Mouse (Mus musculus): ENCODE results near the gene Acp6. TPM values are rescaled to one million over a fixed set of nuclear protein-coding genes. Genes with fewer than 3 reads are reported as not detected.
A peak's percentile ranks its signal among the peaks of the same experiment; 100 is the strongest.
"Not testable (repeated sequence)": the region's sequence is repeated elsewhere in the genome, so short reads cannot be mapped to it uniquely, and the experiment has no call there.

The Acp6 gene
- polyA plus RNA-seq (2015; fragmentation: Nextera tagmentation; extraction: Ambion mirVana): 37.2 and 40.4 TPM in 2 replicates

GRCm38 (mm10) chr3:97158611-97159508 is at the start of gene Acp6:
Gene Acp6 (plus strand): TSS chr3:97158777.
- Histone ChIP-seq H3K4me2 (replicated peaks; ENCODE audit: low read depth, low read length) (peak within 1 kb of the TSS; percentile 91), H3K4me1 (ENCODE audit: insufficient read depth, low read depth, low read length) (peaks cover 9% of the 10 kb centered on the region; the same call in 1 of the 2 replicates), H3K27me3 (replicated peaks; ENCODE audit: insufficient read depth, low read length) (no peaks in the 10 kb centered on the region), H3K36me3 (ENCODE audit: insufficient read depth, low read length) (no peaks in the 10 kb centered on the region), H3K9me3 (ENCODE audit: low read length) (no peaks in the 10 kb centered on the region), H3K27ac (ENCODE audit: low read length) (peak within 1 kb of the TSS; percentile 84), H3K4me3 (ENCODE audit: low read depth, low read length) (peak within 1 kb of the TSS; percentile 73), H3K9ac (replicated peaks; ENCODE audit: low read depth) (peak within 1 kb of the TSS; percentile 55)
- DNase-seq (ENCODE audit: low spot score) (peak; percentile 96), ATAC-seq (peak; percentile 97)
- no peak for TF ChIP-seq EP300 (IDR thresholded peaks at IDR 0.05)
- no peak for TF ChIP-seq CTCF (IDR thresholded peaks at IDR 0.05)
- WGBS: under 1% methylated on average over 54 of the region's 54 CpGs

- no peak overlapping the region for H3K4me3 ChIP-seq (ENCODE audit: low read depth, low read length)
- TF ChIP-seq EP300 (IDR thresholded peaks at IDR 0.05) (no peak), CTCF (IDR thresholded peaks at IDR 0.05) (no peak)
- no peak for DNase-seq (ENCODE audit: low spot score)
- no peaks in the 10 kb centered on the region for H3K9me3 ChIP-seq (ENCODE audit: low read length)
- H3K27ac ChIP-seq (ENCODE audit: low read length): no peak overlapping the region
- ATAC-seq: no peak
- H3K4me1 ChIP-seq (ENCODE audit: insufficient read depth, low read depth, low read length): no peaks in the 10 kb centered on the region
- H3K27me3 ChIP-seq (replicated peaks; ENCODE audit: insufficient read depth, low read length): no peaks in the 10 kb centered on the region
- H3K4me2 ChIP-seq (replicated peaks; ENCODE audit: low read depth, low read length): no peak overlapping the region
- no peak overlapping the region for H3K9ac ChIP-seq (replicated peaks; ENCODE audit: low read depth)
- 79% methylated on average over 6 of the region's 6 CpGs for WGBS
- no peaks in the 10 kb centered on the region for H3K36me3 ChIP-seq (ENCODE audit: insufficient read depth, low read length)
Measured at GRCm38 (mm10) chr3:97117511-97117910, 41.1 kb upstream of the Acp6 start.

- TF ChIP-seq EP300 (IDR thresholded peaks at IDR 0.05): no peak
- TF ChIP-seq CTCF (IDR thresholded peaks at IDR 0.05): peak; percentile 37
- DNase-seq (ENCODE audit: low spot score): no peak
- H3K4me1 ChIP-seq (ENCODE audit: insufficient read depth, low read depth, low read length): no peaks in the 10 kb centered on the region
- H3K9me3 ChIP-seq (ENCODE audit: low read length): no peaks in the 10 kb centered on the region
- WGBS: 58% methylated on average over 12 of the region's 12 CpGs
- H3K4me3 ChIP-seq (ENCODE audit: low read depth, low read length): no peak overlapping the region
- H3K9ac ChIP-seq (replicated peaks; ENCODE audit: low read depth): no peak overlapping the region
- H3K4me2 ChIP-seq (replicated peaks; ENCODE audit: low read depth, low read length): no peak overlapping the region
- H3K36me3 ChIP-seq (ENCODE audit: insufficient read depth, low read length): no peaks in the 10 kb centered on the region
- no peaks in the 10 kb centered on the region for H3K27me3 ChIP-seq (replicated peaks; ENCODE audit: insufficient read depth, low read length)
- H3K27ac ChIP-seq (ENCODE audit: low read length): no peak overlapping the region
- ATAC-seq: no peak
Measured at GRCm38 (mm10) chr3:97118313-97118712, 40.3 kb upstream of the Acp6 start.

- Histone ChIP-seq H3K36me3 (ENCODE audit: insufficient read depth, low read length) (no peaks in the 10 kb centered on the region), H3K4me2 (replicated peaks; ENCODE audit: low read depth, low read length) (no peak overlapping the region), H3K27ac (ENCODE audit: low read length) (no peak overlapping the region), H3K4me3 (ENCODE audit: low read depth, low read length) (no peak overlapping the region), H3K4me1 (ENCODE audit: insufficient read depth, low read depth, low read length) (no peaks in the 10 kb centered on the region), H3K9me3 (ENCODE audit: low read length) (no peaks in the 10 kb centered on the region), H3K9ac (replicated peaks; ENCODE audit: low read depth) (no peak overlapping the region), H3K27me3 (replicated peaks; ENCODE audit: insufficient read depth, low read length) (no peaks in the 10 kb centered on the region)
- peak; percentile 6; the same call in 1 of the 2 replicates for TF ChIP-seq CTCF (IDR thresholded peaks at IDR 0.05)
- TF ChIP-seq EP300 (IDR thresholded peaks at IDR 0.05): no peak
- ATAC-seq: peak; percentile 62; the same call in 1 of the 2 replicates
- 22% methylated on average over 7 of the region's 7 CpGs for WGBS
- DNase-seq (ENCODE audit: low spot score): peak; percentile 39
Measured at GRCm38 (mm10) chr3:97124193-97124592, 34.4 kb upstream of the Acp6 start.

- ATAC-seq: no peak
- Histone ChIP-seq H3K9me3 (ENCODE audit: low read length) (no peaks in the 10 kb centered on the region), H3K36me3 (ENCODE audit: insufficient read depth, low read length) (no peaks in the 10 kb centered on the region), H3K27ac (ENCODE audit: low read length) (no peak overlapping the region), H3K27me3 (replicated peaks; ENCODE audit: insufficient read depth, low read length) (no peaks in the 10 kb centered on the region), H3K9ac (replicated peaks; ENCODE audit: low read depth) (no peak overlapping the region), H3K4me1 (ENCODE audit: insufficient read depth, low read depth, low read length) (no peaks in the 10 kb centered on the region), H3K4me2 (replicated peaks; ENCODE audit: low read depth, low read length) (no peak overlapping the region), H3K4me3 (ENCODE audit: low read depth, low read length) (no peak overlapping the region)
- no peak for DNase-seq (ENCODE audit: low spot score)
- TF ChIP-seq CTCF (IDR thresholded peaks at IDR 0.05): no peak
- no peak for TF ChIP-seq EP300 (IDR thresholded peaks at IDR 0.05)
- 83% methylated on average over 4 of the region's 4 CpGs for WGBS
Measured at GRCm38 (mm10) chr3:97129410-97129809, 29.2 kb upstream of the Acp6 start.

- H3K9ac ChIP-seq (replicated peaks; ENCODE audit: low read depth); H3K36me3 ChIP-seq (ENCODE audit: insufficient read depth, low read length); H3K4me2 ChIP-seq (replicated peaks; ENCODE audit: low read depth, low read length); H3K4me1 ChIP-seq (ENCODE audit: insufficient read depth, low read depth, low read length); H3K4me3 ChIP-seq (ENCODE audit: low read depth, low read length); H3K9me3 ChIP-seq (ENCODE audit: low read length); DNase-seq (ENCODE audit: low spot score); H3K27ac ChIP-seq (ENCODE audit: low read length); ATAC-seq; H3K27me3 ChIP-seq (replicated peaks; ENCODE audit: insufficient read depth, low read length): not testable (repeated sequence)
- WGBS: 89% methylated on average over 1 of the region's 1 CpGs
Measured at GRCm38 (mm10) chr3:97137666-97138065, 20.9 kb upstream of the Acp6 start.

Data from lung, postnatal 0 days (tissue).